Mouse (Mus musculus): ENCODE results near the gene Clba1.
A peak's percentile ranks its signal among the peaks of the same experiment; 100 is the strongest.

Gene Clba1

GRCm38 (mm10) chr12:112808587-112809364 is at the start of gene Clba1:
Gene Clba1 (plus strand): TSS chr12:112808937.
- peak; percentile 72 to 91 for DNase-seq (ENCODE audit: low spot score in 2 of 2)

- peak in 1 of 2 experiments; percentile 0 for DNase-seq (ENCODE audit: low spot score in 2 of 2)
Measured at GRCm38 (mm10) chr12:112759471-112759870, 49.3 kb upstream of the Clba1 start.

- no peak for DNase-seq (ENCODE audit: low spot score in 2 of 2)
Measured at GRCm38 (mm10) chr12:112760154-112760926, 48.4 kb upstream of the Clba1 start, which contains the start of gene Pld4. Gene Pld4 (plus strand): TSS chr12:112760655.

GRCm38 (mm10) chr12:112761411-112761810 is 47.3 kb upstream of the Clba1 start:
- DNase-seq (ENCODE audit: low spot score in 2 of 2), result no peak

- no peak for DNase-seq (ENCODE audit: low spot score in 2 of 2)
Measured at GRCm38 (mm10) chr12:112762018-112762417, 46.7 kb upstream of the Clba1 start.

GRCm38 (mm10) chr12:112763176-112763575 is 45.6 kb upstream of the Clba1 start:
- DNase-seq (ENCODE audit: low spot score in 2 of 2), result no peak

- no peak for DNase-seq (ENCODE audit: low spot score in 2 of 2)
Measured at GRCm38 (mm10) chr12:112764141-112764540, 44.6 kb upstream of the Clba1 start.

- DNase-seq (ENCODE audit: low spot score in 2 of 2), result no peak
Measured at GRCm38 (mm10) chr12:112764991-112765390, 43.7 kb upstream of the Clba1 start.

- DNase-seq (ENCODE audit: low spot score in 2 of 2), result no peak
Measured at GRCm38 (mm10) chr12:112766586-112766985, 42.2 kb upstream of the Clba1 start.

GRCm38 (mm10) chr12:112767036-112767890 is 41.5 kb upstream of the Clba1 start:
- no peak for DNase-seq (ENCODE audit: low spot score in 2 of 2)

- DNase-seq (ENCODE audit: low spot score in 2 of 2), result no peak
Measured at GRCm38 (mm10) chr12:112768166-112768565, 40.6 kb upstream of the Clba1 start.

GRCm38 (mm10) chr12:112769031-112769430 is 39.7 kb upstream of the Clba1 start:
- no peak for DNase-seq (ENCODE audit: low spot score in 2 of 2)

GRCm38 (mm10) chr12:112769751-112770150 is 39.0 kb upstream of the Clba1 start:
- no peak for DNase-seq (ENCODE audit: low spot score in 2 of 2)

GRCm38 (mm10) chr12:112770396-112770795 is 38.3 kb upstream of the Clba1 start:
- no peak for DNase-seq (ENCODE audit: low spot score in 2 of 2)

- DNase-seq (ENCODE audit: low spot score in 2 of 2), result no peak
Measured at GRCm38 (mm10) chr12:112772306-112772705, 36.4 kb upstream of the Clba1 start.

- DNase-seq (ENCODE audit: low spot score in 2 of 2), result no peak
Measured at GRCm38 (mm10) chr12:112773366-112773765, 35.4 kb upstream of the Clba1 start.

GRCm38 (mm10) chr12:112774026-112774425 is 34.7 kb upstream of the Clba1 start:
- no peak for DNase-seq (ENCODE audit: low spot score in 2 of 2)

GRCm38 (mm10) chr12:112774481-112774880 is 34.3 kb upstream of the Clba1 start:
- no peak for DNase-seq (ENCODE audit: low spot score in 2 of 2)

- DNase-seq (ENCODE audit: low spot score in 2 of 2), result no peak
Measured at GRCm38 (mm10) chr12:112791026-112791425, 17.7 kb upstream of the Clba1 start.

GRCm38 (mm10) chr12:112793601-112794355 is 15.0 kb upstream of the Clba1 start:
- no peak for DNase-seq (ENCODE audit: low spot score in 2 of 2)

GRCm38 (mm10) chr12:112794356-112794816 is 14.4 kb upstream of the Clba1 start:
- no peak for DNase-seq (ENCODE audit: low spot score in 2 of 2)
